Mouse (Mus musculus) sigmoid colon, adult 10 weeks (tissue): ENCODE results near the gene Kcnj5. TPM values are rescaled to one million over a fixed set of nuclear protein-coding genes. Genes with fewer than 3 reads are reported as not detected.

Experiments used
- polyA plus RNA-seq: library from polyadenylated mRNA; stranded (reverse); fragments of 350-450 nt; fragmentation: Illumina TruSeq; extraction: RNeasy Lipid Tissue Mini Kit (QIAGEN cat#74804); gene quantifications from one replicate; pipeline ENCODE4 v1.2.3, GENCODE M21; 2014; ENCODE audit warnings: low read depth, low replicate concordance

Gene Kcnj5
- 0.85 TPM for polyA plus RNA-seq

DNA sequence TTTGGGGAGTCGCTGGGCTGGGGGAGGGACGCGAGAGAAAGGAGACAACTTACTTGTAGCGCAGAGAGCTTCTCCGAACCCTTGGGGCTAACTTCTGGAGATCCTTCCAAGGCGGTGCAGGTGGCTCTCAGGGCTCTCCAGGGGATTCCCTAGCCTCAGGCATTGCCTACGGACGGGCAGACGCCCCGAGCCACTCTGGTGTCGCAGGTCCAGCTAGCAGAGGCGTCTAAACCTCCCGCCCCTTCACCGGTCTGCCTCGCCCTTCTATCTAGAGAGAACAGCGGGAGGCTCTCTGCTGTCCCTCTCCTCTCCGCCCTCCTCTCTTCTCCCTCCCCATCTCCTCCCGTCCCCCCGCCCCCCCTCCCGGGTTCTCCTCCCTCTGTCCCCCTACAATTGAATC lies at the start of gene Kcnj5:
Gene Kcnj5, minus strand, starts transcription at position 300 of the 400 bp plus-strand sequence.

DNA sequence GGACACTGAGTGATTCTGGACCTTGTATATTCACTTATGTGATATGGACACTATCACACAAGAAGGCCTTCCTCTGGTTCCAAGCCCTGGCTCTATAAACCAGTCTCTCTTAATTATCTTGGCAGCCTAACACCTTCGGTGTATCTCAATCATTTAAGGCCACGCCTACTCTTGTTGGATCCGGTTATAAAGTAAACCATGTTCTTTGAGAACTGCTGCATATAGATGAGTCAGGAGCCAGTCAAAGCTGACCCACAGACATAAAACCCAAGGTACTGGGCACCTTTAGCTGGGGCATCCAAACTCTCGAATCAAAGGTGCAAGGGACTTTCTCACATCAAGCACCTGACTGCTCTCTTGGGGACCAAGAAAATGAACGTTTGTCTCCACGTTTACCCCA lies 28.1 kb upstream of the Kcnj5 start, which contains the start of gene Kcnj1:
Gene Kcnj1, plus strand, starts transcription at position 292 of the 400 bp plus-strand sequence.

Other genes with a start within 250 kb of the Kcnj5 start
- gene Arhgap32, start 228.2 kb downstream of the Kcnj5 start, polyA plus RNA-seq = 37.0 TPM
- not detected for gene Kcnj1, start 28.1 kb upstream of the Kcnj5 start, polyA plus RNA-seq
- 9.2 TPM for gene Fli1, start 198.5 kb upstream of the Kcnj5 start, polyA plus RNA-seq